Mouse (Mus musculus) large intestine, adult 2 months (tissue): Measurements from ENCODE around the gene Pcbp3. TPM values are rescaled to one million over a fixed set of nuclear protein-coding genes. Genes with fewer than 3 reads are reported as not detected.

Source experiments
- DNase-seq: peaks from one replicate; pipeline ENCODE4 v3.0.0-alpha.2; 2012; ENCODE audit warnings: low read depth, low spot score
- WGBS: fragments of 180-500 bp; shearing (Covaris S2); methylation state at CpG from one replicate; pipeline ENCODE4 v1.1.7; 2018; 5-methylcytosine and 5-hydroxymethylcytosine counted together
- polyA plus RNA-seq: library from polyadenylated mRNA; depleted of rRNA; stranded (reverse); fragments of >200 nt; gene quantifications from 2 replicates; pipeline ENCODE4 v1.2.3, GENCODE M21; 2012

Gene Pcbp3
- polyA plus RNA-seq, 1 experiment = 4.3 TPM

DNA sequence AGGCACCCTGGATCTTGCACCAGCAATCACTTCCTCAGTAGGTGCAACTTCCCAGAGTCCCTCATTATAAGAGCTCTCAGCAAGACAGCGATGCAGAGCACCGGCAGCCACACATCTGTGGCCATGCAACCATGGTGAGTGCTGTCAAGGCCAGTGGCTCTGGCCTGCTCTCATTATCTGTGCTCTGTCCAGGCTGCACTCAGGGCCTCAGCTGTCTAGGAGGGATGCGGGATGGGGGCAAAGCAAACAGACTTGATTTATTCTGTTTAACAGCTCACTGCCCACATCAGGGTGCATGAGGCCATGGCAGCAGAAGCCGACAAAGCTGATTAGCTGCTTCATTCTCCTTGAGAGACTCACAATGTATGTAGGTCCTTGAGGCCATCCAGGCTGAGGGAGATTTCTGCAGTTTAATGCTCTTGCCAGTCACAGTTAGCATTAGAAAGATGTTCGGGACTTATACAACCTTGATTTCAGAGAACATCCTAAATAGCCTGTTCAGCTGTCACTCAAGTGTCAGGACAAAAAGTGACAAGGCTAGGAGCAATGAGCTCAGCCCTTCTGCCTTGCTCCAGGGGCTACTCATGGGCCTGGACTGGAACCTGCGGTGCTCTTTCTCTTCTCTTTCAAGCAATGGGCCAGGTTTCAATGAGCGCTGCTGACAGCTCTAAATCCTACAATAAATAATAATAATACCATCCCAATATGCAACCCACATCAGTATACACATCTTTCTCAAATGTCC lies 151.6 kb downstream of the Pcbp3 start:
- 59% methylated on average over 7 of the region's 7 CpGs for WGBS
- no peak for DNase-seq

DNA sequence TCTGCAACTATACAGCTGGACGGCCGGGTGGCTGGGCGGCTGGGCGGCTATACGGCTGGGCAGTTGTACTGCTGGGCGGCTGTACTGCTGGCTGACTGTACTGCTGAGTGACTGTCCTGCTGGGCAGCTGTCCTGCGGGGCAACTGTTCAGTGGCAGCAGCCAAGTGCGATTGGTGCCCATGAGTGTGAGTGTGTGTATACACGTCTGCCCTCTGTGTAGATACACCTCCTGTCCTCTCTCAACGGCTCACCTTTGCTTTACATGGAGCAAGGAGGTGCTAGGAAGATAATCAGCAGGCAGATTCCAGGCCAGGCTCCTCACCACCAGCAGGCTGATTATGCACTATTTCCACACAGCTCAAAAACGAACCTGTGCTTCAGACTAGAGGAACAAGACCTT lies 152.2 kb downstream of the Pcbp3 start:
- WGBS = 82% methylated on average over 11 of the region's 11 CpGs
- DNase-seq = no peak

DNA sequence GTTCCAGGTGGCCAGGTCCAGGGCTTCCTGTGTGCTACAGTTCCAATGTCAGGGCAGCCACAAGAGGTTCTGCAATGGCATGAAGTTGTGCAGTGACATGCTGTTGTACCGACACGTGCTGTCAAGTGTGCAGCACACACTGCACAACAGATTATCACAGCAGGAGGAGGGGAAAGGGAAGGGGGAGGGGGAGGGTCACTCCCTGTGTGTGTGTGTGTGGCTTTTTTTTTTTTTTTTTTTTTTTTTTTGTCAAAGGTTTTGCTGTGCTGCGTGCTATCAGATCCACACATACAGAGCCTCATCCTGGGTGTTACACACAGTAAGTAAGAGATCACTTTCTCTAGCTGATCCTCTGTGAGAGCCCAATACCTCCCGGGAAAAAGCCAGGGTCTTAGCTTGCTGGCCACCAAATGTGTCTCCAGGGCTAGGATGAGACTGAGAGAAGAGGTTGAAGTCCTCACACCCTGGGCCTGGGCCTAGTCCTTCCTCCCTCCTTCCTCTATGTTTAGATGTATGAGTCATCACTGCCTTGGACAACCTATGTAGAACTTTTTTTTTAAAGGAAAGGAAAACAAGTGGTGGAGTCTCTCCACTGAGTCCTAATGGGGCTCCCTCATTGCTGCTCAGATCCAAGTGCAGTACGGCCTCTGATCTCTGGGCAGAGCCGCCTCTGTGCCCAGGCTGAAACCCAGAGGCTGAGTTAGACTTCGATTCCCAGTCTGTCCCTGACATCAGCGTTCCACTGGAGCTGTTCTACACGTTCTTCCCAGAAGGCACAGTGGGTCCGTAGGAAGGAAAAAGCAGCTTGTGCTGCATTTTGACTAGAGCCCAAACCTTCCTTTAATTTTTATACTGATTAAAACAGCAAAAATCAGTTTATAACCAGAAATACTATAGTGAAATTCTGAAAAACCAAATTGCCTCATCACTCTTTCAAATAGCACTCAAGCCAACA lies 153.0 kb downstream of the Pcbp3 start:
- 77% methylated on average over 10 of the region's 10 CpGs for WGBS
- no peak for DNase-seq

DNA sequence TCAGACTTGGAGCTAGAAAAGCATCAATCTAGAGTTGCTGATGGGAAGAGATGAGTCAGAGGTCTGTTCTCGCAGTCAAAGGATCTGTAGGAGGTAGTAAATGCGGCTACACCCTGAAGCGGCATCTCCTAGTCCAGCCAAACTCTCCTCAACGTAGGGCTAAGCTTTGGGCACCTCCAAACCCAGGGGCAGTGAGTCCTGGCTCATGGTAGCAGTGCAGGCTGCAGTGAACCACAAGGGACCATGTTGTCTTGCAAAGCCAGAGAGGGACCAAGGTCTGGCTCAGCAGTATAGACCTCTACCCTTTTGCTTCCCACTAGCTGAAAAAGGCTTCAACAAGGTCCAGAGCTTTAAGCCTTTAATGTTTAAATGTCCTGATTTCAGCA lies 159.2 kb downstream of the Pcbp3 start:
- no peak for DNase-seq
- WGBS = 65% methylated on average over 4 of the region's 4 CpGs

DNA sequence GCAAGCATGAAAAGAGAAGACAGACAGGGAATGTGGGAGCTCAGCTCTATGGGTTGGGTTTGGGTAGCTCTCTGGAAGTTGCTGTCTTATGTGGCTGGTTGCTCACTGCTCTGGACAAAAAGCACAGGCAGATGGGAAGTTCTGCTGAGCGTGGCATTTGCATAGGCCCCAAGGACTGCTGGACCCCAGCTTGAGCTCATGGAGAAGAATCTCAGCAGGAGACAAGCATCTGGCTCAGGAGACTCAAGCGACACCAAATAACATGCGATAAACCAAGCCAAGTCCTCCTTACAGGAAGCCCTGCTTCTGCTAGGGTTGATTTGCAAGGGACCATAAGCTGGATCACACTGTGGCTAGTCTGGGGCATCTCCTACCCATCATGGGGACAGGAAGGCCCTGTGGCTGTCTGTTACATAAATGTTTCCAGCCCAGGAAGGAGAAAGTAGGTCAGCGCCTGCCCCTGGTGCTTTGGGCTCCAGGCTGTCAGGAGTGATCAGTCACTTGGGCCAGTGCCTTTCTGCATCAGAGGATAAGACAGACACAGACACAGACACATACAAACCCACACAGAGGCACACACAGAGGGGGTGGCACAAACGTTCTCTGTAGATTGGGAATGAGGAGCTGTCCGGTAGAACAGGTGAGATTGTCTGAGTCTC lies 159.7 kb downstream of the Pcbp3 start:
- no peak for DNase-seq

DNA sequence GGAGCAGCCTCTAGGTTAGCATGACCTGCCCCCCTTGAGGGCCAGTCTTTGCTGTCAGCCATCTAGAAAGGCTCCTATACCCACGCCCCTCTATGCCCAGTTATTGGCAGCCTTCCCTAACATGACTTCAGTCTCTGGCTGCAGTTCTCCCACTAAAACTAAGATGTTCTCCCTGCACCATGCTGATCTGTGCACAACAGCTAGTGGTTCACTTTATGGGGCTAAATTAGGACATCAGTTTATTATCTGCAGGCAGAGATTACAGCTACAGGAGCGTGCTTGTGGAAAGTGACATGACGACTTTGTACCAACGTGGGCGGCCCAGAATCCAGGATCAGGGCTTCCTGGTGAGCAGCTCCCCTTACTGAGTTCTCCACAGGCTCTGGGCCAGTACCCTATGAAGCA lies 160.4 kb downstream of the Pcbp3 start:
- no peak for DNase-seq
- WGBS = 46% methylated on average over 5 of the region's 5 CpGs

More for the DNA sequence above, 159.7 kb downstream of the Pcbp3 start:
- 75% methylated on average over 6 of the region's 6 CpGs for WGBS

DNA sequence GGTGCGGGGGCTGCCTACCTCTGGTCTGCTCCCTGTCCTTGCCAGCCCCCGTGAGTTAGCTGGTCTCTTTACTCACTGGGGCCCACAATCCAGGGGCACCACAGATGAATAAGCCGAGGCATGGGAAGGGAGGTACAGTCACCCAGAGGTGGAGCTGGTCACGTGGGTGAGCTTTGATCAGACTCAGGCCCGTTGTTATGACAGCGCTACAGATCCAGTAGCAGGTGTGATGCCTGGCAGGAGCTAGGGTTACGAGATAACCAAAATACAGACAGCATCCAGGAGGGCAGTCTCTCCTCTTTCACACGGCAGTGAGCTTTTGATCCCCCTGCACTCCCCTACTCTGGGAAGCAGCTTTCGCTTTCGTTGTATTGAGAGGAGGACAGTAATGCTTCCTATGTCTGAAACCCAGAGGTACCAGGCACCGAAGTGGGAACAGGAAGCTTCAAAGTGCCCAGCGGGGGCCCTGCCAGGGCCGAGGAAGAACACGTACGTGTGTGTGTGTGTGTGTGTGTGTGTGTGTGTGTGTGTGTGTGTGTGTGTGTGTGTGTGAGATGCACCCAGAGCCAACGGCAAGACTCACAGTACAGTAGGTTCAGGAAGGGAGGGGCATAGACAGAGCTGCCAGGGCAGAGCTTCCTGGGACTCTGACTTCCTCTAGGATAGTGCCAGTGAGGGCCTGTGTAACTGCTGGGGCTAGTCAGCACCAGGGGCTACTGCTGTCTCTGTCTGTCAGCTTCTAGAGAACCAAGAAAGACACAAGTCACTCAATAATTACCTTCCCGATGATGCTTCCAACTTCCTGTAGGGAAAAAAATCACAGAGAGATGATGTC lies 162.7 kb downstream of the Pcbp3 start:
- DNase-seq = no peak
- 60% methylated on average over 17 of the region's 17 CpGs for WGBS

DNA sequence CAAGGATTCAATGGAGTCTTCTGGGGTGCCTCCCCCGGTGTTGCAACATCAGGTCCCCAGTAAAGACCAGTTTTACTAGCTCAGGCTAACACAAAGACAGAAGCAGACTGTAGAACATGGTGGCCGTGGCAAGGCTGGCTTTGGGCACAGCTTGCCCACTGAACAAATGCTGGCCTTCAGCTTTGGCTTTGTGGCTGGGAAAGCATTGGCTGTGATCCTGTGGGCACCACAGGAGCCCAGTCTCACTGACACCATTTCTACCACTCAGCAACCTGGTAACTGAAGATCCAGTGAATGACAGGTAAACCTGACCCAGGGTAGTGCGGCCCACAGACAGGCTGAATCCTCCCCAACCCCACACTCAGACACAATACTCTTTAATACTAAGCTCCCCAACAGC lies 167.6 kb downstream of the Pcbp3 start:
- 86% methylated on average over 3 of the region's 3 CpGs for WGBS
- no peak for DNase-seq

DNA sequence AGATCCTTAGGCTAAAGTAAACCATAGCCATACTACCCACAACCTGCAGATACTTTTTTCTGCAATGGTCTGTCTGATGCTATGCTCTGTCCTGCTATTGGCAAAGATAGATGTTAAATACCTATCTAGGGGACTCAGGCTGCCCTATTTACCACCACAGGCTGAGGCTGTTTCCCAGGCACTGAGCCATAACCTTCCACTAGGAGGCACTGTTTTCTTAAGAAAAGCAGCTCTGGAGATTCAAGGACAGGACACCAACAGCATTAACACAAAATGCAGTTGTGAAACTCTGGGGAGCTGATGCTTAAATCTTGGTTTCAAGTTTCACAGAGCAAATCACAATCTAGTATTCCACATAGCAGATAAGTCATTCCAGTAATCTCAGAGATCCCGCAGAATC lies 170.2 kb downstream of the Pcbp3 start:
- 79% methylated on average over 1 of the region's 1 CpGs for WGBS
- no peak for DNase-seq

DNA sequence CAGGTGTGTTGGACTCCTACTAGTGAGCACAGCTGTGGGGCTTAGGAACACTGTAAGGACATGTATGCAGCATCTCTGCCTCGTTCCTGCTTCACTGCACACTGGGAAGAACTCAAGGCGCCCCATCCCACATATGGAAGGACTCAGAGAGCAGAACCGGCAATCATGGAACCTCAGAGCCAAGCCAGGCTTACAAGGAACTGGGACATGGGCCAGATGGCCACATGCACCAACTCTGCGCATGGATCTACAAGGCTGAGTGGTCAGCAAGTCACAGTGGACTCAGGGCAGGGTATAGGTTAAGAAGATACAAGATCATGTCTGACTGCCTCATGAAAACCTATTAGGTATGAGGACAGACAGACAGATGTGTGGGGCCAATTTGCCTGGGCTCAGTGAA lies 171.8 kb downstream of the Pcbp3 start:
- 78% methylated on average over 4 of the region's 4 CpGs for WGBS
- no peak for DNase-seq

DNA sequence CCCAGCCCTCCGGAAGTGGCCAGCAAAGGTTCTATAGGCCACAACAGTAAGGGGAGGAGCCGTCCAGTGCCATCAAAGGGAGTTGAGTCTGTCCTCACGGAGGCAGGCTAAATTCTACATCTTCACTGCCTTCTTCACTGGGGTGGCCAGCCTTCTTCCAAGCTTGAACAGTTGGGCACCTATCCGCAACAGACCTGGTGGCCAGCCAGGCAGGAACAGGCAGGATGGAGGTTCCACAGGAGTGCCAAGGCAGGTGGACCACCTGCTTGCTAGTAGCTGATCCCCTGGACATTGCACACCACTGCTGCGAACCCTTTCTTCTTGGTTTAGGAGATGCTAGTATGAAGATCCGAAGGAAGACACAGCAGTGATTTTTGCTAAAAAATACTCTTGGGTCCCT lies 176.4 kb downstream of the Pcbp3 start:
- no peak for DNase-seq
- 77% methylated on average over 6 of the region's 6 CpGs for WGBS

DNA sequence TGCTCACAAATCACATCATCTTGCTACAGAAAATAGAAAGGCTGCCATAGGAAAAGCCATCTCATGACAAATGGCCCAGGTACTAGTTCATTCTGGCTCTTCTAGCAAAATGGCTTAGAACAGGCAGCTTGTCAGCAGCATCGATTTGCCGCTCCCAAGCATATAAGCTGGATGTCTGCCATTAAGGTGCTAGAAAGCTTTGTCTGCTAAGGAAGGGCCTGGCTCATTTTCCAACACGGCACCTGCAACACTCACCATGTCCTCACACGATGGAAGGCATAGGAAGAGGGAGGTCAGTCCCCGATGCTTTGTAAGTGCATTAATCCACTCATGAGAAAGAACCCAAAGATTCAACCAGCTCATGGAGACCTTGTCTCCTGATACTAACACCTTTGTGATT lies 182.5 kb downstream of the Pcbp3 start:
- WGBS = 87% methylated on average over 5 of the region's 5 CpGs
- no peak for DNase-seq

DNA sequence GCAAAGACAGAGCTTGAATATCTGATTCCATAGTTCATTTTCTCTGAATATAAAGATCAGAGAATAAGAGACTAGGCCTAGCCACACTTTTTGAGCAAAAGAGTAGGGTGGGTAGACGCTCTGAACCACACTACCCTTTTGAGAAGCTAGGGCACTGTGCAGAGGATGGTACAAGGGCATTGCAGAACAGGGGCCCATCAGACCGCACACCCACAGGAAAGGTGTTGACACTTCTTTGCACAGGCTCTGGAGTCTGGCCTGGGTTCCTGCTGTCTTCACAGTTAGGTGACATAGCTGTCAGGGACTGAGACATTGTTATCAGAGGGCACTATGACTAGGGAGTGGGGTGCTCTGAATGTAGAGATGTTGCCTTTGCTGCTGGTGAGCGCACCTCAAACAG lies 190.1 kb downstream of the Pcbp3 start:
- WGBS = 92% methylated on average over 3 of the region's 3 CpGs
- no peak for DNase-seq

DNA sequence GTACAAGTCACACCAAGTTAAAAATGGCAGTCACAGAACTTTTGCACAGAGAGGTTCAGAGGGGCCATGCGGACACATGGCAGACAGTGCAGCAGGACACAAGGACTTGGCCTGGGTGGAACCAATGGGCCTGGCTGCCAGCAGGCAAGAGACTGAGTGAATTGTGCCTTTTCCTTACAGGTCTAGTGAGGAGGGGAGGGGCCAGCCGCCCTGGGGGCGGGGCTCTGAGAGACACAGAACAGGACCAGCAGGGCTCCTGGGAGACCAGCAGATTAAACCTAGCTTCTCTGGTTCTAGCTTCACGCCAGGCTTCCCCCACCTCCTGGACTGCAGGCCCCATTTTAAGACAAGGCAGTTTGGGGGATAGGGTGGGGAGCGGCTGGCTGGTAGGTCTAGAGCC lies 190.6 kb downstream of the Pcbp3 start:
- WGBS = 63% methylated on average over 5 of the region's 5 CpGs
- DNase-seq = no peak

DNA sequence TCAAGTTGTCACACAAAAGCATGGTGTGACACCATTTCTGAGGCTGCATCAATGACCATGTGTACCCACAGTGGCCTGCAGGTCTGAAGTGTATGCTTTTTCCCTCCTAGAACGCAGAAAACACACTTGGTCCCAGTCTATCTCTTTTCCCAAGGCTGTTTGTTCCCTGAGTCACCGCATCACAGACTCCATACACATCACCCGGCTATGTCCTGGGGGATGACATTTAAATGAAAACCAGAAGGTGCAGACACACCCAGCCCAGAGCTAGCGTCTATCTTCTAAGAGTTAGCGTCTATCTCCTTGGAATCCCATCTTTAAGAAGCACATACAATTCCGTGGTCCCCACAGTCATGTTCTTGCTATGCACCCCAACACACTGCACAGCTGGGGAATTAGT lies 192.1 kb downstream of the Pcbp3 start:
- 86% methylated on average over 6 of the region's 6 CpGs for WGBS
- DNase-seq = no peak

DNA sequence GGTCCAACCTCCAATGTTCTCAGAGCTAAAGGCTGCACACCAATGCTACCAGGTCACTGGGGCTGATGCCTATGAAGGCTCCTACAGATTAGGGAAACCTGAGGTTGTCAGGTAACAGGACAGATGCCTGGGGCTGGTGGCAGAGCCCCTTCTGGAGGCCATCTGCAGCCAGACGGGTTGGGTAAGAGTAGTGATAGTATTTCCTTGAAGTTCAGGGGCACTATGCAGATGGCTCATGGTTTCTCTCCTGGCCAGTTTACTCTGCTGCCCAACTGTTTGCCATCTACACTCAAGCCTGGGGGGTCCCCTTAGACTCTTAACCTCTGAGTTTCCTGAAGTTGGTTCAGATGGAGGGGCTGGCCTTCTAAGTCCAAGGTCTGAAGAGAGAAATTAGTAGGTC lies 195.5 kb downstream of the Pcbp3 start:
- WGBS = 77% methylated on average over 1 of the region's 1 CpGs
- DNase-seq = no peak

DNA sequence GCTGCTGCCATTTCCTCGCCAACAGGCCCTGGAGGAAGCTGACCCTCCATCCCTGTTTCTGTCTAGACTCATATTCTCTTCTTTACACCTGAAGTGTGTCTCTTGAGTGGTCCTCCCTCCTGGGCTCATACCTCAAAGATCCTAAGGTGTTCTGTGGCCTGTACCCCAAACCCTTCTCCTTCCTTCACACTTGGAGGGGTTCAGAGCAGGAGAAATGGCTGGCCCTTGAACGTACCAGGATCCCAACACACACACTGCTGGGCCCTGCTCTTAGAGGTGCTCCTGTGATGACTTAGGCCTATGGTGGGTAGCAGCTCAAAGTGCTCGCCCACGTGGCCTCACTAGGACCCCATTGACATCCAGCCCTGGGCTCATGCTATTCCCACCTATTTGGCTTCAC lies 196.8 kb downstream of the Pcbp3 start:
- 88% methylated on average over 4 of the region's 4 CpGs for WGBS
- no peak for DNase-seq

DNA sequence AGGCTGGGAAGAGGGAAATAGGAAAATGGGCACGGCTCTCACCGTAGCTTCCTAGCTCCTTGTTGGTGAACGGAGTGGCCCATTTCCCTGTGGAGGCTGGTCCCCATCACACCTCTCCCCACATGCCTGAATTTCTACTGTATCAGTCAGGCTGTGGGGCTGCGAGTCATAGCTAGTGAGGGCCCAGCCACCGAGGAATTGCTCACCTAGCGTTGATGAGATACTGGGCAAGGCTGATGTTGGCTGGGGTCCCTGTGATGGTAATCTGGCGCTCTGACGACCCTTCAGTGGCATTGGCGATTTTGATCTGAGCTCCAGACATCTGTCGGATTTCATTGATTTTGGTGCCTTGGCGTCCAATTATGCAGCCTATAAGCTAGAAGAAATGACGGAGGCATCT lies 198.7 kb downstream of the Pcbp3 start:
- DNase-seq = no peak
- 88% methylated on average over 12 of the region's 12 CpGs for WGBS

DNA sequence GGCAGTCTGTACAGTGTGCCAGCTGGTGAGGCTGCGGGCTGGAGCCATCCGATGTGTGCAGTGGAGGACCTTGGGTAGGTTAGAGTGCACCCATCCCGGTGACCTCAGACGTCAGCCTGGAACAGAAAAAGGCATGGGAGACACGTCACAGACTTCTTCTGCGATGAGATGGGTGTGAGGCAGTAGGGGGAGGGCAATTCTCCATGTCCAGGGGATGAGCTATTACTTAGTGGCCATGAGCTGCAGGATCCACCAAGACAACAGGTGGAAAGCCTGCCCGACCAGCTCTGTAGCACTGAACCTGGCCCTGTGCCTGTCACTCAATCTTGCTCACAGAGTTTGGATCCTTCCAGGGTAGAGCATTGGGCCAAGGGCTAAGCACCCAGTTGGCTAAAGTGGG lies 199.3 kb downstream of the Pcbp3 start:
- DNase-seq = no peak
- 64% methylated on average over 7 of the region's 7 CpGs for WGBS

DNA sequence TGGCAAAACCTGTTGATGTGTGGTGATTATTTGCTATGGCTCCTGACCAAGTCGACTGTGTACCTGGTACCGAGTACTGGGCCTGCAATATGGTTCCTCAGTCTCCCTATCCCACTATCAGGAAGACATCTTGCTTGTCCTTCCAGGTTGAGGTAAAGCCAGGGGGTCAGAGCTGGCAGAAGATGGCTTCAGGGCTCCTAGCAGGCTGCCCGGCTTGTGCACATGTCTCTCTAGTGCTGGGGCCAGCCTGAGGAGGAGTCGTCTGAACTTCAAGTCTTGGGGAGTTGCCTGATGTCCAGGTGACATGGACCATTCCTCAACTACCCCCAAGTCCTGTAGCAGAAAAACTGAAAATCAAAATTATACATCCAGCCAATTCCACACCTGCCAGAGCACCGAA lies 201.8 kb downstream of the Pcbp3 start:
- 83% methylated on average over 5 of the region's 5 CpGs for WGBS
- no peak for DNase-seq
